Mouse (Mus musculus) heart, adult 11 months (tissue): ENCODE results near the gene Psmc3ip.
A peak's percentile ranks its signal among the peaks of the same experiment; 100 is the strongest.

Experiments used
- DNase-seq: peaks from one replicate; pipeline ENCODE4 v3.0.0; 2022

Gene Psmc3ip

DNA sequence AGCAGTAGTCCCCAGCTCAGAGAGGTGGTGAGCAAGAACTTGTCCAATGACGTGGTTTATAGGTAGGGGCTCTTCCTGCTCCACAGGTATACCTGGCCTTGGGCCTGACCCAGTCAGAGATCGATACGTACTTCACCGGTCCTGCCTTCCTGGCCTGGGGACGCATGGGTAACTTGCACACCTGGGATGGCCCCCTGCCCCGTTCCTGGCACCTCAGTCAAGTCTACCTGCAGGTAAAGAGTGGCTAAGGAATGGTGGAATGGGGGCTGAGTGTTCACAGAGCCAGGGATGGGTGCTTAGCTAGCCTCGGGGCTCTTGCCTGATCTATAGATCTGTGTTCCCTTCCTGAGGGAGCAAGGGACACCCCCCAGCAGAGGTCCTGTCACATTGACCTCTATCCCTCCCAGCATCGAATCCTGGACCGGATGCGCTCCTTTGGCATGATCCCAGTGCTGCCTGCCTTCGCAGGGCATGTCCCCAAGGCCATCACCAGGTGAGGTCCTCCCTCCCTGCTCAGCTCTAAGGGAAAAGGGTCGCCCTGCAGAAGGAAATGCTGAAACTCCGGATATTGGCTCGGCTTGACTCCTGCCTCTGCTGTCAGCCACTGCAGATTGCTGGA, 23.3 kb downstream of the Psmc3ip start:
- peak; percentile 93 for DNase-seq

DNA sequence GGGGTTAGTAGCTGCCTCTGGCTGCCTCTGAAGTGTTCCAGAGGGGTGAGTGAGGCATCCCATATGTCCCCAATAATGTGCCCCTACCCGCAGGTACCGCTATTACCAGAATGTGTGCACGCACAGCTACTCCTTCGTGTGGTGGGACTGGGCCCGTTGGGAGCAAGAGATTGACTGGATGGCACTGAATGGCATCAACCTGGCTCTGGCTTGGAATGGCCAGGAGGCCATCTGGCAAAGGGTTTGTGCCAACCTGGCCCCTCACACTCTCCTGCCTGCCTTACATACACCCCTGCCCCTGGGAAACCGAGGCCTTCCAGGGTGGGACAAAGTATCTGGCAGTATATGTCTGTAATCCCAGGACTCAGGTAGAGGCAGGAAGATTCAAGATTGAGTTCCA, 24.2 kb downstream of the Psmc3ip start:
- DNase-seq = peak; percentile 93

DNA sequence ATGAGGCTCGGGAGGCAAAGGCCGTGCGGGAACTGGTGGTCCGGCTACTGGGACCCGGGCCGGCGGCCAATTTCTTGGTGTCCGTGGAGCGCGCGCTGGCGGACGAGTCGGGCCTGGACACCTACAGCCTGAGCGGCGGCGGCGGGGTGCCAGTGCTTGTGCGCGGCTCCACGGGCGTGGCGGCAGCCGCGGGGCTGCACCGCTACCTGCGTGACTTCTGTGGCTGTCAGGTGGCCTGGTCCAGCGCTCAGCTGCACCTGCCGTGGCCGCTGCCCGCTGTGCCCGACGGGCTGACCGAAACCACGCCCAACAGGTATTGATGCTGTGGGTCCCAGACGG, 25.1 kb downstream of the Psmc3ip start:
- no peak for DNase-seq

DNA sequence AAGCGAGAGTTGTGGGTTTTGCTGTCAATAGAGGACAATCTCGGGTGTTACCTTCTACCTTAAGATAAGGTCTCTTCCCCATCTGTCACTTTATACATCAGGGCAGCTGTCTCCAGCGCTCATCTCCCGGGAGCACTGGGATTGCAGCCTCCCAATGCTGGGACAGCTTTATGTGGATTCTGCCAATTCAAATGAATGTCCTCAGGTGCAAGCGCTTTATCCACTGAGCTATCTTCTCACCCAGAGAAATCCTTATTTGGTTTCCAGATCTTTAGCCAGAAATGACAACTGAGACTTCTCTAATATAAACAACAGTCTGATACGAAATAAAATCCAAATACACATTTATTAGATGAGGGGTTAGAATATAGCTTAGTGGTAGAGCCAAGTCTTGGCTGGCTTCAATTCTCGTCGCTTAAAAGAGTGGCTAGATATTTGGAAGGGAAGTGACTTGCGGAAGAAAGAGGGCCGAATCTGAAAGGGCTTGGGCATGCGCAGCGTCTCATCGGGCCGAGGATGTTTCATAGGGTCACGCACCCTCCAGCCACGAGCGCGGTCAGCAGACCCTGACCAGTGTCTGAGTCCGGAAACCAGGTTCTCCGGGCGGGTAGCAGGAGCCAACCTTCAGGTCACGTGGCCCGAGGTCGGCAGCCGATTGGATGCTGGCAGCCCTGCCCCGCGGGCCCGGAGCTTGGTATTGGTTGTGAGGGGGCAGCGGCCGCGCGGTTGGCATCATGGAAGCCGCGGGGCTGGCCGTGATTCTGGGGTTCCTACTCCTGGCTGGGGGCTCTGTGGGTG, 25.6 kb downstream of the Psmc3ip start, which contains the start of gene Naglu:
Gene Naglu, plus strand, starts transcription at position 622 of the 798 bp plus-strand sequence.
- peak; percentile 100 for DNase-seq

DNA sequence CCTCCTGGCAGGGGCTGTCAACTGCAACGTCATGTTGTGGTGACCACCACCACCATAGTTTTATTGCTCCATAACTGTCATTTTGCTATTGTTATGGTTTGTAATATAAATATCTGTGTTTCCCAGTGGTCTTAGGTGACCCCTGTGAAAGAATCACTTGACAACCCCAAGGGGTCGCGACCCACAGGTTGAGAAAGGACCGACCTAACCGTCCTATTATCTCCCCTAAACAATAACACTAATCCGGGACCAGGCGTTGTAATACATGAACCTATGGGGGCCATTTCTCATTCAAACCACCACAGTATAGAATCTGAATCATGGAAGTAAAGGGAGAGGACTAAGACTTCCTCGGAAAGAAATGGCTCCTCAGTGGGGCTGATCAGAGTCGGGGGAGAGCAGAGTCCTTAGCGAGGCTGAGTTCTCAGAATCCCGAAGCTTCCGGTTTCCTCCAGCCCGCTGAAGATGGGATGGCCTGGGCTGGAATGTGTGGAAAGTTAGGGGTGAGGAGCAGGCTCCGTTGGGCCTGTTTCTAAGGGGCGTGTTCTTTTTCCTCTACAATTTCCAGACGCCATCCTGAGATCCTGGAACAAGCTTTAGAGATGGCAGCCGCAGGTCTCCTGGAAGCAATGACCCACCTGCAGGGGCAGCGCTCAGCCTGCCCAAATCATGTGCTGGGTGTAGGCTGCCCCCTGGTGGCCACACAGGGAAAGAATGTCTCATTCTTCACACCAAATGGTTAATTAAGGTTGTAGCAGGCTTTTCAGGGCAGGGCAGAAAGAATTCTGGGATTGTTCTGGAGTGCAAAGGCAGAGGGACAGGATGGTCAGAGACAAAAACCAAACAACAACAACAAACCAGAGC, 28.5 kb downstream of the Psmc3ip start:
- peak; percentile 97 for DNase-seq

DNA sequence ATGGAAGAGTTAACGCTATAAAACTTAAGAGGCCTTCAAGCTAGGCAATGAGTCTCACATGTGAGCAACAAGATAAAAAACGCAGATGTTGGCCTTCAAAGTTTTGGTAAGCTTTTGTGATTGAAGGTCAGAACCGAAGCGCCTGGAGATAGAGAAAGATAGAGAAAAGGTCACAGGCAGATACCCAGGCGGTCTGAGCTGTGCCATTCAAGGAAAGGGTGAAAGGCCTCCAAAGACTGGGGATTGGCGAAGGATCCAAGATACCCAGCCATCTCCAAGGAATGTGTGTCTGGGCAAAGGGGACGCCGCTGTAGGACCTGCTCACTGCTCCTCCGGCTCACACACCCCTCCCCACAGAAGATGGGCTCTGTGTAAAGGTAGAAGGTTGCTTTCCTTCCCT, 30.2 kb downstream of the Psmc3ip start:
- no peak for DNase-seq

DNA sequence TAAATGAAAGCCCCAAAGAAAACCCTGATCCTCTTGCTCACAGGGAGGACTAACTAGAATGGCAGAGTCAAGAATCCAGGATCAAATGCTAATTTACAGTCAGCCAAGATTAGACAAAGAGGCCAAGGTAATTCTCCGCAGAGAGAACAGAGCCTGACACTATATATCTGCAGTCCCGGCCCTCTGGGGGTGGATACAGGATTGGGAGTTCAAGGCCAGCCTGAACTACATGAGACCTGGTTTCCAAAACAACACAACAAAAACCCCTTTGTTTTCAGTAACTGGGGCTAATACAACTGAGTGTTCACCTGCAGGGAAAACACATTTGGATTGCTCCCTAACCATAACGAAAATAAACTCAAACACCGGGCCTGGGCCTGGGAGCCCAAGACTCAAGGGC, 30.8 kb downstream of the Psmc3ip start:
- DNase-seq = no peak

DNA sequence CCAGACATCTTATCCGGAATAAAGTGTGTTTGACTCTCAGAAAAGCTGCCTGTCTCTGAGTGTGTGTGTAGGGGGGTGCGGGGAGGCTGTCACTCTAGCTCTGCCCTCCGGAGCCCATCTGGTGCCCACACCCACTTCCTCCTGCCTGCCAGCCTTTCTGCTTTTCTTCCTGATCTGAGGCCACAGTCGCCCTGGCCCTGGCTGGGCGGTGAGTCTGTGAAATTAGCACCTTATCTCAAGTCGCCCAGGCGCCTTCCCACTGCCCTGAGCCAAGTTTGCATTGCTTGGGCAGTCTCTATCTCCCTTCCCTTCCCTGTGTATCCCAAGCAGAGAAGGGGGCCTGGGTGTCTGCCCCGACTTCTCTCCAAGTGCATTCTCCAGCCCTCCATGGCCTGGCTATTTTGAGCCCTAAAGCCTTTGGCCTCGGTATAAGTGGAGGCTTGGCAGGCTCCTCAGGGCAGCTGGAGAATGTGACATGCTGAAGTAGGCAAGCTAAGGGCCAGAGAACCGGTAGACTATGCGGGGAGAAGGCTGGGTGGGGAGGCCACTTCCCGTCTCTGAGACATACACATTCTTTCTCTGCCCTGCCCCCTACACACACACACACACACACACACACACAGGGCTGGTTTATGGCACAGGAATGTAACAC, 31.4 kb downstream of the Psmc3ip start:
- DNase-seq = peak; percentile 99

DNA sequence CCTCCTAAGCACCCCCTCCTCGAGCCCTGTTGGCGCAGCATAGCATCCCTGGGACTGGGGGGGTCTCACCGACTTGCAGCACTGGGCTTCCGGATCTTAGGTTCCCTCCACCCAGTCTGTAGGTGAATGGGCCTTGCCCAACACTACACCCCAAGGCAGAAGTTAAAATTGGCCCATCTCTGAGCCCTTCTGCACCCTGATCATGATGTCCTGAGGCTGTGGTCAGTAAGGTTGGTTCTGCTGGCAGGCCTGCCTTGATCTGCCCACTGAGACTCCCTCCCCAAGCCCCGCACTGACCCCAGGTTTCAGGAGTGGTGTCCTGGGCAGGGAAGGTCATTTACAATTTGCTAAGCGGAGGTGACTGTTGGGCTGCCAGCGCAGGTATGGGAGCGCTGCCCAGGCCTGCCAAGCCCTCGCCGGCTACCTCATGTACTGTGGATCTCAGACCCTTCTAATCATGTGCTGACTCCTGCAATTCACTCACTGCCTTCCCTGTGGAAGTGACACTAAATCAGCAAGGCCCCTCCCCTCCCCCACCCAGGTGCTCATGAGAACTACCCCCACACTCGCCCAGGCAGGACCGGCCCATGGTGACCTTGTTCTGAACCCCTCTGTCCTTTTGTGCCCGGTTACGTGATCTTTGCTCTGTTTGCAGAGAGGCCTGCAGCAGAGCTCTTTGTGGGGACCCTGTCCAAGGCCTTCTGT, 32.1 kb downstream of the Psmc3ip start:
- no peak for DNase-seq

DNA sequence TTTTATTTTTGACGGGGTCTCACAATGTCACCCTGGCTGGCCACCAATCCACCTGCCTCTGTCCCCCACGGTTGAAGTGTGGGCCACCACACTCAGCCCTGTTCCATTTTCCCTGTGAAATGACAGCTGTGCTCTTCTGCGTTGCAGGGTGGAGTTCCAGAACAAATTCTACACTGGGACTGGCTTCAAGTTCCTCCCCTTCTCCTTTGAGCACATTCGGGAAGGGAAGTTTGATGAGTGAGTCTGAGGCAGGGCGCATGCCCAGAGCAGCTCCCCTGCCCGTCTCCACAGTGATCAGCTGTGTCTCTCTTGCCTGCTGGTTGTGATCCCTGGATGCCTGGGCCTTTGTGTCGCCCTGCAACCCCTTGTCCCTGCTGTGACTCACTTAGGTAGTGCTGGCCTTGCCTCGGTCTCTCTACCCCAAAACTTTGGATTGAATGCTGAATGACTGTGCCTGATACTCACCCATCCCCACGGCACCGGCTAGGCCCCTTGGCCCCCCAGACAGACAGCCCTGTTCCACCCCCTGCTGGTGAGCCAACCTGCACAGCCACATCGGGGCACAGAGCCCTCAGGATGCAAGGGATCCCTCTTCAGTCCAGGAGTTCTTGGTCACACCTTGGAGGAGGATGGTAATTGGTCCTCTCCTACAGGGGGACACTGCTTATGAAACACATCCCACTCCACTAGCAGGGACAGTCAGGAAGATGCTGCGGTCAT, 32.9 kb downstream of the Psmc3ip start:
- peak; percentile 99 for DNase-seq

DNA sequence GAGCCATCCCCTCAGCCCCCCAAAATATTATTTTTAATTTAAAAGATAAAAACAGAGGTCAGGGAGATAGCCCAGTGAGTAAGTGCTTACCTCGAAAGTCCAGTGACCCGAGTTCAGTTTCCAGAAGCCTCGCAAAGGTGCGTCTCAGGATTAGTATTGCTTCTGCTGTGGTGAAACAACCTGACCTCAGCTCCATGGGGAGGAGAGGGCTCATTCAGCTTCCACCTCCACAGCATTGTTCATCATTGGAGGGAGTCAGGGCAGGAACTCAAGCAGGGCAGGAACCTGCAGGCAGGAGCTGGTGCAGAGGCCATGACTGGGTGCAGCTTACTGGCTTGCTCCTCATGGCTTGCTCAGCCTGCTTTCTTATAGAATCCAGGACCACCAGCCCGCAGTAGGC, 34.2 kb downstream of the Psmc3ip start:
- DNase-seq = peak; percentile 90

DNA sequence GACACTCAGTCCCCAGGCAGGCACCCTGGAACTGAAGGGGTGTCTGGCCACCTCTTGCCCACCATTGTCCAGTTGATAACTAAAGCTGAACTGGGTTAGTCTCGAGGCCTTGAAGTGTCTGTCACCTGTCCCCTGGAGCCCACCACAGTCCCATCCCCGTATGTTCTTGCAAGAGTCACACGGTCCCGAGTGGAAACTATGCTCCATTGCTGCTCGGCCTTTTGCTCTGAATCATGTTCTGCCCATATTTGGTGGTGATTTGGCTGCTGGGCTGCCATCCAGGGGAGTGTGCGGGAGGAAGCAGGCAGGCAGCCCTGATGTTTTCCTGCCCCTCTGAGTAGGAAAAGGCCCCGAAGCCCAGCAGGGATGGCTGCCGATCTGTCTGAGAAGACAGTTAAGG, 35.1 kb downstream of the Psmc3ip start:
- peak; percentile 99 for DNase-seq

DNA sequence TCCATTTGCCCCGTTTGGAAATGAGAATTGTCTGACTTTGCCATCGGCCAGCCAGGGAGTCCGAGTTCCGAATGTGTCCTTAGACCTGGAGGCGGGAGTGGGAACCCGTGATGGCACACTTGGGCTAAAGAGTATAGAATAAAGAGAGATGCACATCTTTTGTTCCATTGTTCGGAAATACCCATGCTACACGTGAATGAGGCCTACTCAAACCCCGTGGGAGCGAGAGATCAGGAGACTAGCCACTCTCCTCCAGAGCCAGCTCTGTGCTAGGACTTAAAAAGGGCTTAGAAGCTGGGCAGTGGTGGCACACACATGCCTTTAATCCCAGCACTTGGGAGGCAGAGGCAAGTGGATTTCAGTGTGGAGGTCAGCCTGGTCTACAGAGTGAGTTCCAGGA, 35.8 kb downstream of the Psmc3ip start:
- DNase-seq = peak; percentile 92

DNA sequence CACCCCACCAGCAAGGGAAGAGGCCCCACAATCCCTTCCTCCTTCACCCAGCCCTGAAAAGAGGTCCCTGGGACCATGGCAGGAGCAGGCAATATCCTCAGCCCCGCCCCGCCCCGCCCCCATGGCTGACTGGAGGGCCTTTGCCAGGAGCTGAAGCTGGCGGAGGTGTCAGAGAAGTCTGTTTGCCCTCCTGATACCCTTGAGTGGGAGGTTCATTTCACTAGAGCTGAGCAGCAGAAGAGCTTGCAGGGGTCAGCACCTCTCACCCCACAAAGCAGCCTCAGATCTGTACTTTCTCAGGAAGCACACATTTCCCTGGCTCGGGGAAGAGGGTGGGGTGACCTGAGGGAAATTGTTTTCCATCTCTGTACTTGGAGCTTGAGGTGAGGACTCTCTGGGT, 36.5 kb downstream of the Psmc3ip start:
- peak; percentile 99 for DNase-seq

DNA sequence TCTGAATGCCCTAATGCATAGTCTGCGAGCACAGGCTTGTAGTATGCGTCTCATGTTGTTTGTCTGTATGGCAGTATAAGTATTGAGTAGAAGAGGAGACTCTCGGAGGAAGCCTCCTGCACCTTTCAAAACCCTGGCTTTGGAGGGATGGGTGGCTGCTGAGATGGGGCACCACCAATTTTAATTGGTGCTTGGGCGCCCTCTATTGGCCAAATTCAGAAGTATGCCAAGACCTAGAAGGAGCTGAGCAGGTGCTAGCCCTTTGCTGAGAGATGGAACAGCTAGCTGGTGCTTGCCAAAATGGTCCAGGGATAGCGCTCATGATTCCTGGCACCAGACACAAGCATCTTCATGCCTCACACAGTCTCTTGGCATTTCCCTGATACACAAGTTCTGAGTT, 37.4 kb downstream of the Psmc3ip start:
- peak; percentile 98 for DNase-seq

DNA sequence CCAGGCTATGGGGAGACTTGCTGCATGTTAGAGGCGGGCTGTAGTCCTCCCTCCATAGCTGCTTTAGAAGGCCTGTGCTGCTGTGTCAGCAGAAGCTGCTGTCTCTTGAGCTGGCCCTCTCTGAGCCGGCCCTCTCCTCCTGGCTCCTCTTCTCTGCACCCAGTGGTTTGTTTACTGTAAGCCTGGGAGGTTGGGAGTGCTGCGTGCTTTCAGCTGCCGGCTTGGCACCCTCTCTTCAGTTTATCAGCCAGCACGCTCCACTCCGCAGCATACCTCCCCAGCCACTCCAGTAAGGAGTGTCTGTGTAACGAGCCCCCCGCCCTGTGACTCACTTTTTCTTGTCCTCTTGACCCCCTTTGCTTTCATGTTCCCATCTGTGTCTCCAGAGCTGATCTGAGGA, 38.4 kb downstream of the Psmc3ip start:
- DNase-seq = peak; percentile 98

DNA sequence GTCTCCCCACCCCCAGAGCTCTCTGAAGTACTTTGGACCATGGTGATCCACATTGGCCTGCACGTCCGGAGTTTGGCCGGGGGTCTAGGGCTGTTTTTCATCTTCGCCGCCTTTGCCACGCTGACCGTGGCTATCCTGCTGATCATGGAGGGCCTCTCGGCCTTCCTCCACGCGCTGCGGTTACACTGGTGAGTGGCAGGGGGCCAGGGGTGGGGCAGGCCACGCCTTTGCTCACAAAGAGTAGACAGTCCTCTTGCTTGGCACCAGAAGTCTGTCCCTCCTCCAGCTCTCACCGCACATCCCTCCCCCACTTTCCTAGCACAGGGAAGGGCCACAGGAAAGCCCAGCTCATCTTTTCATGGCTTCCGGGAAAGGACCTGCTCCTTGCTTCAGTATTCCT, 39.8 kb downstream of the Psmc3ip start:
- DNase-seq = no peak

DNA sequence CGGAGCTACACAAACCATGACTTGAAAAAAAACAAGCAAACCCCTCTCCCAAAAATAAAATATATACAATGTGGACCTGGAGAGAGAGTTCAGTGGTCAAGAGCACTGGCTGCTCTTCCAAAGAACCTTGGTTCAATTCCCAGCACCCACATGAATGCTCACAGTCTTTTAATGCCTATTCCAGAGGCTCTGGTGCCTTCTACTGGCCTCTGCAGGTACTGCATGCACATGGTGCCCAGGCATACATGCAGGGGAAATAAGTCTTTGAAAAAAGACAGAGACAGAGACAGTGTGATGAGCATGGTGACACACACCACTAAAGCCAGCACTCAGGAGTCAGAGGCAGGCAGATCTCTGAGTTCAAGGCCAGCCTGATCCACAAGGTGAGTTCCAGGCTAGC, 41.3 kb downstream of the Psmc3ip start:
- DNase-seq = no peak

DNA sequence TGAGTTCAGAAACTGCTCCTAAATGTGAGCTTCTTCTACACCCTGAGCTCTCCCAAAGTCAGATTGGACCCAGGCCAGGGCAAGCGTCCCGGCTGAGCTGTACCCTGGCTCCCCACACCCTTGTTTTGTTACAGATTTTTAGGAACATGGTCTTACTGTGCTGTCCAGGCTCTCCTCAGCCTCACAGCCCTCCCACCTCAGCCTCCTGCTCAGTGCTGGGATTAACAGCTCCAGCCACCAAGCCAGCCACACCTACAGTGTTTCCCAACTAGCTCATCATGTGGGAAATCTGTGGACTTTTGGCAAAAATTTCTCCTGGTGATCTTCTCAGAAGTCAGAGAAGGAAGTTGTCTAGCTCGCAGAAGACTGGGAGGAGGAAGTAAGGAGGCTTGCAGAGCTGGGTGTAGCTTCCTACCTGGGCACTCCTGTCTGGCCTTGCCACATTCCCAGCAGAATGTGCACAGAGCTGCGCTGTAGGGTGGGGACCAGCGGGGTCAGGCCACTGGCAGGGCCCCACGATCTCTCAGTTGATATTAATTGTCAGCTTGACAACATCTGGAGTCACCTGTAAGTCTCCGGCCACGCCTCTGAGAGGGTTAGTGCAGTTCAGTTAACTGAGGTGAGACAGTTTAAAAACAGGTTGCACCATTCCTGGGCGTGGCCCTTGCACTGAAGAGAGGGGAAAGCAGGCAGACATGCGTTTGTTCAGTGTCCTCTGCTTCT, 42.3 kb downstream of the Psmc3ip start:
- peak; percentile 98 for DNase-seq

DNA sequence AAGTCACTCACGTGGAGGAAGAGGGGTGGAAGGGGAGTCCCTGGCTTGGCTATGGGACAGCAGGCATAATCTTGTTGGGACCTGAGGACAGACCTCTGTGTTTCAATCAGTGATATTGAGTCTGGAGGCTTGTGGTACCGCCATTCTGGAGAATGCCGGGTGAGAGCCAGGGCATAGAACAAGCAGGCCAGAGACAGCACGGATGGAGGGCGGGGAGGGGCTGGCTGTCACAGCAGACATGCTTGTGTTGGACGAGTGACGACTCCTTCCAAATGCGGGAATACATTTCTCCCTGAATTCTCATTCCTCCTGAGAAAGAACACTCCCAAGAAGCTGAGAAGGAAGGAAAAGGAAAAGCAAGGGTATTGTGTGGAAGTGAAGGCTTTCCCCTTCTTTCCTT, 43.6 kb downstream of the Psmc3ip start:
- no peak for DNase-seq

DNA sequence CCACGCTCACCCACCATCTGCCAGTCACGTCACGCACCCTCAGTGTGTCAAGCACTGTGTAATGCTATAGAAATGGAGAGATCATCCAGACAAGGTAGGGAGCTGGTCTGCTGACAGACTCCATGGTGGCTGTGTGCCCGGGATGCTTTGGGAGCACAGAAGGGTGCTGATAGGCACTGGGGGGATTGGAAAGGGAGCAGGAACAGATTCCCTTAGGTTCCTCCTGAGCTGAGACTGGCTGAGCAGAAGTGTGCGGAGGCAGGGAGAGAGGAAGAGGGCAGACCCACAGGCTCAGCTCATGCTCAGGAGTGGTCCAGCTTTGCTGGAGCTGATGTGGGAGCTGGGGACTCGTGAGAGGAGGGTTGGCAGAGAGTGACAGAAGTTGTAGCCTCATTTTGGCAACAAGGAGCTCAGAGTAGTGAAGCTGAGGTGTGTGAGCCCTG, 44.2 kb downstream of the Psmc3ip start:
- no peak for DNase-seq
